ENCODE assay signal across 25 mouse cellular contexts in the genomic region with DNA sequence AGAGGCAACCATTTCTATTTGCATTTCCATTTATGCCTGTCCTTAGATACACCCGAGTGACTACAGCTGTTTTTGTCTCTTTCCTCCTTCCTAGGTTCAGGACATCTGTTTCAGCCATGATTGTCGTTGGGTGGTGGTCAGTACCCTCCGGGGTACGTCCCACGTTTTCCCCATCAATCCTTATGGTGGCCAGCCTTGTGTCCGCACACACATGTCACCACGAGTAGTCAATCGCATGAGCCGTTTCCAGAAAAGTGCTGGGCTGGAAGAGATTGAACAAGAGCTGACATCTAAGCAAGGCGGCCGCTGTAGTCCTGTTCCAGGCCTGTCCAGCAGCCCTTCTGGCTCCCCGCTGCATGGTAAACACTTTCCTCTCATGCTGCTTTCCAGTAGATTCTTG.
DNase-seq lines count a peak whose midpoint lies in the region; ATAC-seq and TF ChIP-seq lines count a peak whose summit lies in the region.
"Had no signal": no experiment of that assay in that cellular context is flagged by ENCODE, and none has a peak within 500 bp of the region (broad histone marks: within the 10 kb centered on the region; RNA-seq: fewer than 3 reads in every experiment).

No protein-coding gene starts in this region.

- 92% methylated on average over 12 of the region's 12 CpGs for WGBS in lung, postnatal 0 days

- H3K27me3 ChIP-seq in lung, postnatal 0 days (replicated peaks; ENCODE audit: insufficient read depth, low read length), result no peaks in the 10 kb centered on the region
- H3K27me3 ChIP-seq: CH12.LX; embryonic facial prominence, embryonic 12.5 days; Patski had no signal

- H3K4me1 ChIP-seq in lung, postnatal 0 days (ENCODE audit: insufficient read depth, low read depth, low read length), result no peaks in the 10 kb centered on the region
- H3K4me1 ChIP-seq: embryonic facial prominence, embryonic 10.5 days; embryonic facial prominence, embryonic 12.5 days; forebrain, embryonic 10.5 days had no signal

- H3K36me3 ChIP-seq in lung, postnatal 0 days (ENCODE audit: insufficient read depth, low read length), result no peaks in the 10 kb centered on the region
- H3K36me3 ChIP-seq: embryonic facial prominence, embryonic 10.5 days; embryonic facial prominence, embryonic 12.5 days; forebrain, embryonic 10.5 days; forebrain, embryonic 12.5 days; G1E had no signal

- no peak for TF ChIP-seq EP300 in lung, postnatal 0 days (IDR thresholded peaks at IDR 0.05)

- no peak overlapping the region for H3K27ac ChIP-seq in lung, postnatal 0 days (ENCODE audit: low read length)
- H3K27ac ChIP-seq: embryonic facial prominence, embryonic 10.5 days; embryonic facial prominence, embryonic 12.5 days; forebrain, embryonic 10.5 days; forebrain, embryonic 12.5 days had no signal

- 0 out of 2 replicates have a peak, but pooled peaks have one; percentile 35 for ATAC-seq in erythroblast, adult 5-6 weeks (replicated peaks; ENCODE audit: low FRiP score, poor library complexity, severe bottlenecking)
- ATAC-seq in lung, postnatal 0 days, result no peak
- ATAC-seq: activated CD4-positive, CD25-positive, alpha-beta regulatory T cell, adult 4 months; CD4-positive, CD25-positive, alpha-beta regulatory T cell, adult 4 months; forebrain, embryonic 14.5 days; forebrain, embryonic 16.5 days; Patski had no signal

- H3K9ac ChIP-seq in lung, postnatal 0 days (replicated peaks; ENCODE audit: low read depth), result no peak overlapping the region
- H3K9ac ChIP-seq: embryonic facial prominence, embryonic 12.5 days; forebrain, embryonic 12.5 days had no signal

- no peaks in the 10 kb centered on the region for H3K9me3 ChIP-seq in lung, postnatal 0 days (ENCODE audit: low read length)
- H3K9me3 ChIP-seq: embryonic facial prominence, embryonic 10.5 days; embryonic facial prominence, embryonic 12.5 days; forebrain, embryonic 10.5 days; forebrain, embryonic 12.5 days; G1E had no signal

- no peak for TF ChIP-seq CTCF in lung, postnatal 0 days (IDR thresholded peaks at IDR 0.05)

- peak; percentile 25 to 31 for DNase-seq in cerebellum, postnatal 10 days
- no peak for DNase-seq in cerebellum, postnatal 14 days
- peak; percentile 55 for DNase-seq in retina, postnatal 1 day
- DNase-seq in lung, postnatal 0 days (ENCODE audit: low spot score), result no peak
- DNase-seq: adrenal gland, adult 8-10 months; adrenal gland, postnatal 14 days; adrenal gland, postnatal 36 days; B cell, adult 2 months; cerebellum, adult 11-12 months; cerebellum, adult 2 months; cerebellum, adult 9-10 months; cerebellum, postnatal 25 days had no signal

- no peak overlapping the region for H3K4me3 ChIP-seq in lung, postnatal 0 days (ENCODE audit: low read depth, low read length)
- H3K4me3 ChIP-seq: embryonic facial prominence, embryonic 10.5 days; embryonic facial prominence, embryonic 12.5 days; erythroblast, embryonic 14.5 days; forebrain, embryonic 10.5 days; forebrain, embryonic 12.5 days had no signal

- no peak overlapping the region for H3K4me2 ChIP-seq in lung, postnatal 0 days (replicated peaks; ENCODE audit: low read depth, low read length)
- H3K4me2 ChIP-seq: embryonic facial prominence, embryonic 12.5 days; forebrain, embryonic 12.5 days had no signal

Comparison
In these comparisons a context has a peak if more than half of its experiments do, and no peak if none do; other contexts are left out.
1. DNase-seq: peak in cerebellum, postnatal 10 days (2 of 2) and retina, postnatal 1 day (single experiment); none in cerebellum, postnatal 14 days (0 of 2) and lung, postnatal 0 days (single experiment).